Mouse (Mus musculus) embryonic facial prominence, embryonic 13.5 days (tissue): ENCODE measurements at regions not wholly inside any gene's neighbourhood (a gene's known extent, or its start where the extent isn't known, plus 50 kb on each side); places are given as distances from the start of the nearest gene placed in this dataset.

Experiments
- ATAC-seq: fragments of 200-750 bp; cut with Nextera tagmentation; 2 replicates; pipeline ENCODE4 v1.8.0; 2017; ENCODE audit warnings: low read depth; ENCODE audit not compliant: insufficient number of reproducible peaks, insufficient read depth, low FRiP score, low TSS enrichment
- H3K27ac ChIP-seq: fragments of 300-500 bp; sonication (generic); 2 replicates; pipeline ENCODE4 v1.5.1; 2015; ENCODE audit warnings: moderate library complexity, mild to moderate bottlenecking, inconsistent platforms
- H3K27me3 ChIP-seq: fragments of 300-500 bp; sonication (generic); 2 replicates; pipeline ENCODE4 v1.6.1; 2015; ENCODE audit warnings: mild to moderate bottlenecking, inconsistent platforms
- H3K36me3 ChIP-seq: fragments of 300-500 bp; sonication (generic); 2 replicates; pipeline ENCODE4 v1.6.1; 2015; ENCODE audit warnings: mild to moderate bottlenecking, inconsistent platforms
- H3K4me1 ChIP-seq: fragments of 300-500 bp; sonication (generic); 2 replicates; pipeline ENCODE4 v1.6.1; 2015; ENCODE audit warnings: inconsistent platforms
- H3K4me2 ChIP-seq: fragments of 300-500 bp; sonication (generic); 2 replicates; pipeline ENCODE4 v1.6.1; 2015; ENCODE audit warnings: moderate library complexity, mild to moderate bottlenecking, inconsistent platforms
- H3K4me3 ChIP-seq: fragments of 300-500 bp; sonication (generic); 2 replicates; pipeline ENCODE4 v1.5.1; 2015; ENCODE audit warnings: mild to moderate bottlenecking, inconsistent platforms
- H3K9ac ChIP-seq: fragments of 300-500 bp; sonication (generic); 2 replicates; pipeline ENCODE4 v1.6.1; 2015; ENCODE audit warnings: mild to moderate bottlenecking, inconsistent platforms
- H3K9me3 ChIP-seq: fragments of 300-500 bp; sonication (generic); 2 replicates; pipeline ENCODE4 v1.6.1; 2016; ENCODE audit warnings: inconsistent platforms
- WGBS: fragments of 180-500 bp; shearing (Covaris S2); methylation state at CpG from one replicate; pipeline ENCODE4 v1.1.7; 2015; ENCODE audit warnings: mixed read lengths; 5-methylcytosine and 5-hydroxymethylcytosine counted together

DNA sequence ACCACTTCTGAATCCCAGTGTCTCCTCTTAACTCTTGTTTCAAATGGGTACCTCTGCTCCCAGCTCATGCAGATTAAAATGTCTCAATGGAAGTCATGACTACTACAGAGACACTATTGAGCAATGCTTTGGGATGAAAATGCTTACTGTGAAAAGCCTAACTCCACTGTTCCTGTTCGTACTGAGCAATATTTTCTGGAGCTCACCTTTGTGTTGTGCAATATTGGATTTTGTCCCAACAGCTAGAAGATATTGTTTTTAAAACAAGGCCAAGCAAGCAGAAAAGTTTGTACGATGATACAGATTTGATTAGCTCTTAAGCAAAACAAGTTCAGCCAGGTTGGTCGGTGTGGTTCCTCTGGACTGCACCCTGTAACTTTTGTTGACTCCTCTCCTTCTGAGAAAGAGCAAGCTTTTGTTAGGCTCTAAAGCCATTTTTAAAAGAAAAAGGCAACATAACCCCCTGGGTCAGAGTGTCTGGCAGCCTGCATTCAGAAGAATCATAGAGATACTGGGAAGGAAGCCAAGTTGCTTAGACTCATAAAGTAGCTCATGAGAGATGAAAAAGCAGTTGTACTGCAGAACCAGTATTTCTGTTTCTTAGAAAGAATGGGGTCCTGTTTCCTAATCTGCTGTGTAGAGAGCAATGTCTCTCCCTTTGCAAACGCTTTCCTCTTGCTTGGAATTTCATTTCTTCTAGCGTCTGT lies 302.4 kb upstream of the Dach1 start:
- 0 out of 2 replicates have a peak, but pooled peaks have one; percentile 3 for ATAC-seq

DNA sequence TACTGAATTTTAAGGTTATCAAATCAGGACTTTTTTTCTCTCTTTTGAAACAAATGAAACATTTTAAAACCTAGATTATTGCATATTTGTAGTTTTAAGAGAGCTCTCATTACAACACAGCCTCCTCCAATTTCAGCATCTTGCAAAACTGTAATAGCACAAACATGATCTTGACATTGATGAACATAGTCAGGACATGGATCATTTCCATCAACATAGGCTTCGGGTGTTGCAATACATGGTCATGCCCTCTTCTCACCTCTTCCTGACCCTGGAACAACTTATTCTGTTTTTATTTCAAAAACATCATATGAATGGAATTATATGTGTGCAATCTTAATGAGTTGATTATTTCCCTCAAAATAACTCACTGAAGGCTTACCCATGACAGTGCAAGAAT lies 284.9 kb upstream of the Dach1 start:
- no peak for ATAC-seq

More for the DNA sequence above, 302.4 kb upstream of the Dach1 start:
- no peaks in the 10 kb centered on the region for H3K9me3 ChIP-seq
- no peaks in the 10 kb centered on the region for H3K27me3 ChIP-seq
- peaks cover 6% of the 10 kb centered on the region; the same call in 1 of the 2 replicates for H3K4me1 ChIP-seq
- H3K4me3 ChIP-seq, result no peak overlapping the region
- no peak overlapping the region for H3K4me2 ChIP-seq
- 54% methylated on average over 5 of the region's 5 CpGs for WGBS
- H3K36me3 ChIP-seq, result no peaks in the 10 kb centered on the region
- H3K9ac ChIP-seq, result no peak overlapping the region
- peak overlapping the region; percentile 55 for H3K27ac ChIP-seq

DNA sequence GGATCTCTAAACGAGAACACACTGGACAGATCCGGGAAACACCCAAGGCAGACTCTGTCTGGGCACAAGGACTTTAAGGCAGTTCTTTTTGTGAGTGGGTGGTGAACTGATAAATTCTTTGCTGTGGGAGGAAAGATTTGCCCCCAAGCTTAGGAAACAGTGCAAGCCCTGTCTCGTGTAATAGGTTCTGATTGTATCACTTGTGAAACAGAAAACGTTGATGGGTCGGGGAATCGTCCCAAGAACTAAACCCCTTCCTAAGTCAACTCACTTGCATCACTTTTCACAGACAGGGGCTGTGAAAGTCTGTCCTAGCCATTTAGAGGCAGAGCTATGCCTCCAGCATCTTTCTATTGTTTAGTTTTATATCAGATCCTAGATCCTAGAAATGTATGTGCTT lies 282.6 kb upstream of the Dach1 start:
- H3K27me3 ChIP-seq, result no peaks in the 10 kb centered on the region

More for the DNA sequence above, 284.9 kb upstream of the Dach1 start:
- no peak overlapping the region for H3K9ac ChIP-seq
- no peaks in the 10 kb centered on the region for H3K36me3 ChIP-seq
- H3K27me3 ChIP-seq, result no peaks in the 10 kb centered on the region
- no peak overlapping the region for H3K4me3 ChIP-seq
- H3K4me2 ChIP-seq, result no peak overlapping the region
- WGBS, result 71% methylated on average over 1 of the region's 1 CpGs
- H3K4me1 ChIP-seq, result no peaks in the 10 kb centered on the region
- H3K9me3 ChIP-seq, result no peaks in the 10 kb centered on the region
- H3K27ac ChIP-seq, result no peak overlapping the region

DNA sequence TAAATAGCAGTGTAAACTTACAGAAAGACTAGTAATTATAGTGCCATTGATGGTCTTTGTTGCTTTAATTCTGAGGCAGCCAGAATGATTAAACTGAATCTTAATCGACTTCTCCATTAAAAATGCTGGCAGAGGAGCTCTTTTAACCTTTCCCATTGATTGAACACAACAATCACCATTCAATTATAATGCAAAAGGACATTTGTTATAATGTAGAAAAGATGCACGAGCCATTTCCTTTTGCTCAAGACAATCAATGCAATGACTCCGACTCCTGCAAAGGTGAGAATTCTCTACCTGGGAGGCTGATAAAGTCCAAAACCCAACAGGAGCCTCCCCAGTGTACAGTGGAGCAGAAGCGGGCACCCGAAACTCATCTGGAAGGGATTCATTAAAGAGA lies 280.0 kb upstream of the Dach1 start:
- no peak overlapping the region for H3K27ac ChIP-seq
- no peaks in the 10 kb centered on the region for H3K9me3 ChIP-seq
- no peaks in the 10 kb centered on the region for H3K27me3 ChIP-seq
- H3K4me2 ChIP-seq, result no peak overlapping the region
- 82% methylated on average over 5 of the region's 5 CpGs for WGBS
- H3K9ac ChIP-seq, result no peak overlapping the region
- H3K4me3 ChIP-seq, result no peak overlapping the region
- no peak for ATAC-seq
- H3K4me1 ChIP-seq, result no peaks in the 10 kb centered on the region
- no peaks in the 10 kb centered on the region for H3K36me3 ChIP-seq

More for the DNA sequence above, 282.6 kb upstream of the Dach1 start:
- Histone ChIP-seq H3K4me3 (no peak overlapping the region), H3K4me1 (no peaks in the 10 kb centered on the region), H3K27ac (no peak overlapping the region), H3K9ac (no peak overlapping the region), H3K36me3 (no peaks in the 10 kb centered on the region), H3K9me3 (no peaks in the 10 kb centered on the region), H3K4me2 (no peak overlapping the region)
- no peak for ATAC-seq
- WGBS, result 59% methylated on average over 6 of the region's 6 CpGs

DNA sequence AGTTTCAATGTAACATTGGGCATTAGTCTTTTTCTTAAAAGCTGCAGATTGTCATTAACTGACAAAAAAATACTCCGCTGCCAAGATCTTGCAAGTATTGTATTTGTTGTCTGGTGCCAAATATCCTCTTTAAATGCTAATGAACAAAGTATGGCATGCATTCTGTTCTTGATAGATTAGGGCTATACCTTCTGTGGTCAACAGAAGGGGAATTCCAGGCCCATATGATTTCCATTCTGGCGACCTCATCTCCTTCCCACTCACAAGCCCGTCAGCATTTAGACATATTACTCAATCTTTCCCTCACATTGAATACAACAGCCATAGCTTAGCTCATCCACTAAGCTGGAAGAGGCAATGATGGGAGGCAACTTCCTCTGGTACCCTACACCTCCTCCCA lies 272.8 kb upstream of the Dach1 start:
- H3K9me3 ChIP-seq, result no peaks in the 10 kb centered on the region
- ATAC-seq, result no peak
- no peak overlapping the region for H3K4me3 ChIP-seq
- H3K4me1 ChIP-seq, result no peaks in the 10 kb centered on the region
- no peak overlapping the region for H3K4me2 ChIP-seq
- H3K36me3 ChIP-seq, result no peaks in the 10 kb centered on the region
- 81% methylated on average over 3 of the region's 3 CpGs for WGBS
- H3K27me3 ChIP-seq, result no peaks in the 10 kb centered on the region
- no peak overlapping the region for H3K9ac ChIP-seq
- no peak overlapping the region for H3K27ac ChIP-seq

DNA sequence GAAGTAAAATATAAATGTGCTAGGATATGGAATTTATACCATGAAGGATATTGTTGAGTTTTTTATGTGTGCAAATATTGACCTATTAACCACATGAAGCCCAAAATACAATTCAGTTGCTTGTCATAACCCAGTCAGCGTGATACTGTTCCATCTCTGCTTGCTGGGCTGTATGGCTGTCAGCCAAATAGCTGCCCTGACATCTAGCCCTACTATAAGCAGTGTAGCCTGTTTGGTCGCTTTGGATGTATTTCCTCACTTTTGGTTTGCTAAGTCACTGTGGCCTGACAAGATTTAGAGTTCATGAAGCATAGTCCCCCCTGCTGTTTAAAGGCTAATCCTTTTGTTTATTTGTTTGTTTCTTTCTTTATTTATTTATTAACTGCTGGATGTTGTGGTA lies 272.4 kb upstream of the Dach1 start:
- no peak overlapping the region for H3K4me2 ChIP-seq
- H3K9me3 ChIP-seq, result no peaks in the 10 kb centered on the region
- H3K27ac ChIP-seq, result no peak overlapping the region
- 80% methylated on average over 2 of the region's 2 CpGs for WGBS
- H3K4me1 ChIP-seq, result no peaks in the 10 kb centered on the region
- no peak overlapping the region for H3K9ac ChIP-seq
- H3K36me3 ChIP-seq, result no peaks in the 10 kb centered on the region
- no peak overlapping the region for H3K4me3 ChIP-seq
- no peaks in the 10 kb centered on the region for H3K27me3 ChIP-seq
- no peak for ATAC-seq

DNA sequence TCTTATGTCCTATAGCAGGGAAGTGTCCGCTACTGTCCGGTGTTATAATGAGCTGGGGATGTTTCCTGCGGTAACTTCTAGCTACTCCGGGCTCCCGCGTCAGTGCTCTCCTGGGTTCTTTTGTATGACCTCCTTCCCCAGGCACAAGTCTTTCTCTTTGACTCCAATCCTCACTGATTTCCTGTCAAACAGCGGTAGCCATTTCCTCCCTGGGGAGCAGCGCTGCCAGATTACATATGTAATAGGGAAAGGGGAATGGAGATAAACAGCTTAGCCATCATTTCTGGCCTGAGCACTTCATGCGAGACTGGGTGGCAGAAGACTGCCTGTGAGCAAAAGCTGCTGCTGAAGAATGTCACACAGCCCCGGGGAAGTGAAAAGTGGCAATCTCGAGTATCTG lies 262.4 kb upstream of the Dach1 start:
- no peak overlapping the region for H3K4me3 ChIP-seq
- no peak overlapping the region for H3K4me2 ChIP-seq
- 47% methylated on average over 11 of the region's 11 CpGs for WGBS
- no peak overlapping the region for H3K9ac ChIP-seq
- H3K36me3 ChIP-seq, result no peaks in the 10 kb centered on the region
- no peak overlapping the region for H3K27ac ChIP-seq
- no peaks in the 10 kb centered on the region for H3K27me3 ChIP-seq
- no peaks in the 10 kb centered on the region for H3K4me1 ChIP-seq
- ATAC-seq, result no peak
- H3K9me3 ChIP-seq, result no peaks in the 10 kb centered on the region

DNA sequence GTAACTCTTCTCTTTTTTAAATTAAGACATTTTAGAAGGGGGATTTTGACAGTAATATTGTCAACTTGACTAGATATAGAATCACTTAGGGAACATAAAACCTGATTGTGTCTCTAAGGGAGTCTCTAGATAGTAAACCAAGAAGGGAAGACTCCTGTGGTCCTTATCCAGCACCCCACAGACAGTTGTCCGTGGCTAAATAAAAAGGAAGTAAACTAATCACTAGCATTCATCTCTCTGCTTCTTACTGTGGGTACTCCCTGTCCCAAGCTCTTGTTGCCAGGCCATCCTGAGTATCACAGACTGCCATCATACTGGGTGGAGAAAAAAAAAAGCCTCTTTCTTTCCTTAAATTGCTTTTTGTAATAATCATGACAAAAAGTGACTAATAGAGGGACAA lies 248.2 kb upstream of the Dach1 start:
- Histone ChIP-seq H3K4me3 (no peak overlapping the region), H3K9me3 (no peaks in the 10 kb centered on the region), H3K27me3 (no peaks in the 10 kb centered on the region), H3K4me2 (no peak overlapping the region), H3K9ac (no peak overlapping the region), H3K4me1 (no peaks in the 10 kb centered on the region), H3K36me3 (no peaks in the 10 kb centered on the region), H3K27ac (no peak overlapping the region)
- 26% methylated on average over 1 of the region's 1 CpGs for WGBS
- no peak for ATAC-seq

DNA sequence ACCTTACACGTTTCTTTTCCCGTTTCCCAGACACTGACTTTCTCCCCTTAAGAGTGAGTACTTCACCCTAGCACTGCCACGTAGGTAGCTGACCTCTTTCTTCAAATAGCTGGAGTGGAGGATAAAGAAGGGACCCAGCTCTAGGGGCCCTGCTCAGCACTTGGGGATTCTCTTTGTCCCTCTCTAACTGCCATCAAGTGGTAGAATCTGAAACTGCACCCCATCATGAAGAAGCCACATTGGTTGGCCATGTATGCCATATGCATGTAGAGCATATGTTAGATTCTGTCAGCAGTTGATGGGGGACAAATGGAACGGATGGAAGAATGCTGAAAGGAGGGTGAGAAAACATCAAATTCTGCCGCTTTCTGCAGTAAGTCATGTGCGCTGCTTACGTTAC lies 244.6 kb upstream of the Dach1 start:
- H3K27ac ChIP-seq, result no peak overlapping the region
- no peak overlapping the region for H3K4me3 ChIP-seq
- no peaks in the 10 kb centered on the region for H3K9me3 ChIP-seq
- H3K36me3 ChIP-seq, result no peaks in the 10 kb centered on the region
- no peaks in the 10 kb centered on the region for H3K27me3 ChIP-seq
- H3K9ac ChIP-seq, result no peak overlapping the region
- WGBS, result 56% methylated on average over 7 of the region's 7 CpGs
- ATAC-seq, result no peak
- H3K4me1 ChIP-seq, result no peaks in the 10 kb centered on the region
- no peak overlapping the region for H3K4me2 ChIP-seq

DNA sequence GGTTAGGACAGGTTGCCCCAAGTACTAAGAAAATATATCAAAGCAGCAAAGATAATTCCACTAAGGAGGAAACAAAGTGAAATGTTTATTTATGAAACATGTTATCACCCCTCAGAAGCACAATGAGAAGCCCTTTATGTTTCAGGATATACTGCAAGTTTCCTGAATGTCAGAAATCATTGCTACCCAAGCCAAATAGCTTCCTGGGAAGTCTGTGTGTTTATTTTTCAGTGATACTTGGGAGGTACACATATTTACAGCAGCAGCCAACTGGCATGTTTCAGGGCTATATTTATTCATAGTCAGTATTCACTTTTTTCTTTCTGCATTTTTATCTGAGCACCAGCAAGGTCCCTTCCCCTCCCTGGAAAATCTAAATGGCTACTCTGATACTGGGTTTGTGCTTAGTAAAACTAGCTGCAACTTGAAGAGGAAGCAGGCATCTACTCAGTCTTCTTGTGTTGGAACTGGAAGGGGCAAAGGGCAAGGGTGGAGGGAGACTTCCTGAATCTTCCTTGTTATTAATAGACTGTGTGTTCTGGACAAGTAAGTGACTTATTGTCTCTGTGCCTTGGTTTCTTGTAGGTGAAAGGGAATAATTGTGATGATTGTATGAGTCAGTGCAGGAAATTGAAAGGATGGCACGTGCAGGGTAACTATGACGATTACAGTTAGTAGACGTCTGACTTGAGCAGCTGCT lies 236.5 kb upstream of the Dach1 start:
- no peak overlapping the region for H3K27ac ChIP-seq
- H3K9me3 ChIP-seq, result no peaks in the 10 kb centered on the region
- no peaks in the 10 kb centered on the region for H3K27me3 ChIP-seq
- no peak overlapping the region for H3K4me2 ChIP-seq
- no peaks in the 10 kb centered on the region for H3K4me1 ChIP-seq
- no peaks in the 10 kb centered on the region for H3K36me3 ChIP-seq
- no peak for ATAC-seq
- 52% methylated on average over 3 of the region's 3 CpGs for WGBS
- no peak overlapping the region for H3K4me3 ChIP-seq
- H3K9ac ChIP-seq, result no peak overlapping the region

DNA sequence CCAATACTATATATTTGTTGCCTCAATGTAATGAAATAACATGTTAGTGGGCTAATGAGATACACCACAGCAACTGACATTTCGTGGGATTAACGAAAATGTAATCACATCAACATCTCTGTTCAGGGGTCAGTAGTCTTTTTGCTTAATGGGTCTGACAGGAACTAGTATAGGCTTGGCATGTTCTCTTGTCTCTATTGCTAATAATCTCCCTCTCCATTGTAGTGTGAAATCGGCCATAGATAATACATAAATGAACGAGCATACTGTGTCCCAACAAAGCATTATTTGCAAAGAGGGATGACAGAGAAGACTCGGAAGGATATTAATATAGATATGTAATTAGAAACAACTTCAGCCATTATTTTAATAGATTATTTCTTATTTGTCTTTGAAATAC lies 234.5 kb upstream of the Dach1 start:
- Histone ChIP-seq H3K27ac (no peak overlapping the region), H3K4me1 (no peaks in the 10 kb centered on the region), H3K9ac (no peak overlapping the region), H3K9me3 (no peaks in the 10 kb centered on the region), H3K4me3 (no peak overlapping the region), H3K27me3 (no peaks in the 10 kb centered on the region), H3K36me3 (no peaks in the 10 kb centered on the region), H3K4me2 (no peak overlapping the region)
- no peak for ATAC-seq
- 87% methylated on average over 5 of the region's 5 CpGs for WGBS

DNA sequence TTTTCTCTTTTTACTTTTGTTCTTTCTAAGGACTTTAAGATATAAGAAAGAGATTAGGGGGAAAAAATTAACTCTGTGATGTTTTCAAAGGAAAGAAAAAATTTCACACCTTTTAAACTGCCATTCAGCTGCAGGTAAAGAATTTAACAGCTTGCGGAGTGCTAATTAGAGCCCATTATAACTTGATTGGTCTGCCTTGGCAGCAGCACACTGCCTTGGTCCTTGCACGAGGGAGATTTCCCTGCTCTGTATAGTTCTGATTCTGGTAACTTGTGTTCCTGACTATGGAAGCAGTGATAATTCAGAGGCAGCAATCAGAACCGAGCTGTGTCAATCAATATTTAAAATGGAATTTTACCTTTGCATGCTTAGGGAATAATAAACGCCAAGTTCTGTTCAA lies 218.3 kb upstream of the Dach1 start:
- H3K9me3 ChIP-seq, result no peaks in the 10 kb centered on the region
- no peaks in the 10 kb centered on the region for H3K27me3 ChIP-seq
- H3K36me3 ChIP-seq, result no peaks in the 10 kb centered on the region
- no peak for ATAC-seq
- H3K4me1 ChIP-seq, result no peaks in the 10 kb centered on the region
- 61% methylated on average over 4 of the region's 4 CpGs for WGBS
- no peak overlapping the region for H3K4me3 ChIP-seq
- no peak overlapping the region for H3K27ac ChIP-seq
- no peak overlapping the region for H3K9ac ChIP-seq
- no peak overlapping the region for H3K4me2 ChIP-seq
